Mouse (Mus musculus): ENCODE measurements at regions not wholly inside any gene's neighbourhood (a gene's known extent, or its start where the extent isn't known, plus 50 kb on each side); places are given as distances from the start of the nearest gene placed in this dataset.

GRCm38 (mm10) chr1:105904737-105905136 is 85.5 kb upstream of the Zcchc2 start:
- TF ChIP-seq GATA1 (IDR thresholded peaks at IDR 0.05; ENCODE audit: borderline replicate concordance, low read length): no peak
- no peak for TF ChIP-seq FLI1 (IDR thresholded peaks at IDR 0.05; ENCODE audit: low read length)

Data from megakaryocyte, embryonic 14.5 days (primary cell).